Mouse (Mus musculus) hindbrain, embryonic 15.5 days (tissue): ENCODE measurements at regions not wholly inside any gene's neighbourhood (a gene's known extent, or its start where the extent isn't known, plus 50 kb on each side); places are given as distances from the start of the nearest gene placed in this dataset.

ENCODE experiments used
- ATAC-seq: fragments of 200-750 bp; cut with Nextera tagmentation; 2 replicates; pipeline ENCODE4 v1.8.0; 2017; ENCODE audit warnings: low read depth, moderate number of reproducible peaks, moderate TSS enrichment; ENCODE audit not compliant: low FRiP score
- H3K27ac ChIP-seq: fragments of 300-500 bp; sonication (generic); replicated peaks from 2 replicates; pipeline ENCODE4 v1.5.1; 2015; ENCODE audit warnings: mild to moderate bottlenecking, inconsistent platforms
- H3K27me3 ChIP-seq: fragments of 300-500 bp; sonication (generic); 2 replicates; pipeline ENCODE4 v1.6.1; 2015; ENCODE audit warnings: control low read depth, inconsistent platforms
- H3K36me3 ChIP-seq: fragments of 300-500 bp; sonication (generic); 2 replicates; pipeline ENCODE4 v1.6.1; 2015; ENCODE audit warnings: control low read depth, inconsistent platforms
- H3K4me1 ChIP-seq: fragments of 300-500 bp; sonication (generic); replicated peaks from 2 replicates; pipeline ENCODE4 v1.6.1; 2015; ENCODE audit warnings: control low read depth, inconsistent platforms
- H3K4me2 ChIP-seq: fragments of 300-500 bp; sonication (generic); 2 replicates; pipeline ENCODE4 v1.6.1; 2015; ENCODE audit warnings: moderate library complexity, mild to moderate bottlenecking, inconsistent platforms
- H3K4me3 ChIP-seq: fragments of 300-500 bp; sonication (generic); 2 replicates; pipeline ENCODE4 v1.5.1; 2015; ENCODE audit warnings: mild to moderate bottlenecking, inconsistent platforms
- H3K9ac ChIP-seq: fragments of 300-500 bp; sonication (generic); 2 replicates; pipeline ENCODE4 v1.6.1; 2015; ENCODE audit warnings: inconsistent platforms
- H3K9me3 ChIP-seq: fragments of 300-500 bp; sonication (generic); 2 replicates; pipeline ENCODE4 v1.6.1; 2016; ENCODE audit warnings: control low read depth, inconsistent platforms
- WGBS: fragments of 180-500 bp; shearing (Covaris S2); methylation state at CpG from one replicate; pipeline ENCODE4 v1.1.7; 2015; 5-methylcytosine and 5-hydroxymethylcytosine counted together

DNA sequence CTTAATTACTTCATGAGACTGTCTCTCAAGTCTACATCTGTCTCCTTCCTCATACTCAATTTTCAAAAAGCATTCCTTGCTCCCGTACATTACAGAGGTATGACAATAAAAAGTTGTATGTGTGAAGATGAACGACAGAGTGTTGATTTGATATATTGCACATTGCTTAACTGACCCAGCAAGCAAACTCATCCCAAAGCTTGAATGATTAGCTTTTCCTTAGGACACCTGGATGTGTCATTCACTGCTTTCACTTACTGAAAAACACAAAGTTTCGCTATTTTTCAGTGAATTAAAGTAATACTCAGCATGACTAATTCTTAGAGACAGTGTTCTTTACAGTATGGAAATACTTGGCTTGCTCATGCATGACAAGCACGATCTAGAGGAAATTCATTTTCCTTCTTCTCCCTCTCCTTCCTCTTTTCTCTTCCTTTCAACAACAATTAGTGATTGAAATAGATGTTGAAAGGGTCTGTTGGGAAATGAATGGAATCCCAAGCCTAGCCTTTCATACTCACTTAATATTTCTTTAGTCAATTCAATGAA, 159.5 kb upstream of the Prkcq start:
- Histone ChIP-seq H3K4me3 (no peak overlapping the region), H3K4me2 (no peak overlapping the region), H3K9ac (no peak overlapping the region), H3K27me3 (no peaks in the 10 kb centered on the region), H3K4me1 (peaks cover 11% of the 10 kb centered on the region), H3K9me3 (no peaks in the 10 kb centered on the region), H3K27ac (no peak overlapping the region), H3K36me3 (no peaks in the 10 kb centered on the region)
- WGBS: 72% methylated on average over 4 of the region's 4 CpGs
- no peak for ATAC-seq

DNA sequence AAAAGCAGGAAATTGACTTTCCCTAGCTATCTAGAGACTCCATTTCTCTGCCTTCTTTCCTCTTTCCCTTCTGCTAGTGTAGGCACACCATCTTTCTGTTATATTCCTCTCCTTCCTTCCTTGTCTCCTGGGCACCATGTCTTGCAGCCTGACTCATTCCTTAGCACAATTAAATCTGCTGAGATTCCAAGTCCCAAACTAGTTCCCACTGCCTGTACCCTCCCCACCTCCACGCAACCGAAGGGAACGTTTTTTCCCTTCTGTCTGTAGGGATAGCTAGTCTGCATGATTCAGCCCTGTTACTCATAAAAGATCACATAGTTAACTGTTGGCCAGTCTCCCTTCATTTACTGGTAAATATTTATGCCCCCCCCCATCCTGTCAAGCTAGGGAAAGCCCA, 158.8 kb upstream of the Prkcq start:
- ATAC-seq: no peak
- Histone ChIP-seq H3K4me2 (no peak overlapping the region), H3K4me1 (peaks cover 11% of the 10 kb centered on the region), H3K4me3 (no peak overlapping the region), H3K9ac (no peak overlapping the region), H3K27ac (no peak overlapping the region), H3K9me3 (no peaks in the 10 kb centered on the region), H3K36me3 (no peaks in the 10 kb centered on the region), H3K27me3 (no peaks in the 10 kb centered on the region)
- 94% methylated on average over 3 of the region's 3 CpGs for WGBS

DNA sequence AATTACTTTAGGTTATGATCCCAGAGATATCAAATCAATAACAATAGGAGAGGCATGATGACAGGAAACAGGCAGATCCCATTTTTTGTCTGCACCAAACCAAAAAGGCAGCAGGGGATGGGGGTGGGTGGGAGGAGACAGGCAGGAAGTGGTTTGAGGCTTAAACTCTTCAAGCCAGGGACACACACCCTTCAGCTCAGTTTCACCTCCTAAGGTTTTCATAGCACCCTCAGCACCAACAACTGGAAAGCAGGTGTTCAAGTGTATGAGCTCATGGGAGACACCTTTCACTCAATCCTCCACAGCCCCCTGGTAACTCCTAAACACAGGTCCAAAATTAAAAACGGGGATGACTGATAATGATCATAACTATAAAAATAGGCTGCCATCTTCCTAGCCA, 155.5 kb upstream of the Prkcq start:
- Histone ChIP-seq H3K4me3 (no peak overlapping the region), H3K27me3 (no peaks in the 10 kb centered on the region), H3K4me2 (no peak overlapping the region), H3K9ac (no peak overlapping the region), H3K36me3 (no peaks in the 10 kb centered on the region), H3K4me1 (0 out of 2 replicates have a peak, but pooled peaks cover 6% of the 10 kb centered on the region), H3K9me3 (no peaks in the 10 kb centered on the region), H3K27ac (no peak overlapping the region)
- ATAC-seq: no peak
- WGBS: 86% methylated on average over 1 of the region's 1 CpGs

DNA sequence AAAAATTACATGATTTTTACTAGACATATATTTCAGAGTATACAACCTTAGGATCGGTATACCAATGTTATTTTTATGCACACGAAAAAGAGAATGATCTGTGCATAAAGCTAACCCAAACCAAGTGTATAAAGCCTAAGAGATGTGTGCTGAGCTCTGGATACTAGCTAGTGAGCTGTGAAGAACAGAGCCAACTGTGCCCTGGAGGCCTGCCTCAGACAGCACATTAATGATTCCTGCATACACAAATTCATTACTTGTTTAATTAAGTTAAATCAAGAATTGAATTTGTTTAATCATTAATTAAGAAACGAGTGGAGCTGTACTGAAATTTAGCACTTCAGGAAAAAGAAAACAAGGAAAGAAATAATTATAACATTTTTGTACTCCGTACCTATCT, 139.0 kb upstream of the Prkcq start:
- WGBS: 79% methylated on average over 4 of the region's 4 CpGs
- H3K36me3 ChIP-seq: no peaks in the 10 kb centered on the region
- no peaks in the 10 kb centered on the region for H3K9me3 ChIP-seq
- H3K4me3 ChIP-seq: no peak overlapping the region
- H3K27ac ChIP-seq: no peak overlapping the region
- H3K9ac ChIP-seq: no peak overlapping the region
- H3K27me3 ChIP-seq: 0 out of 2 replicates have a peak, but pooled peaks cover 2% of the 10 kb centered on the region
- H3K4me1 ChIP-seq: peaks cover 10% of the 10 kb centered on the region; the same call in 1 of the 2 replicates
- no peak overlapping the region for H3K4me2 ChIP-seq
- no peak for ATAC-seq

DNA sequence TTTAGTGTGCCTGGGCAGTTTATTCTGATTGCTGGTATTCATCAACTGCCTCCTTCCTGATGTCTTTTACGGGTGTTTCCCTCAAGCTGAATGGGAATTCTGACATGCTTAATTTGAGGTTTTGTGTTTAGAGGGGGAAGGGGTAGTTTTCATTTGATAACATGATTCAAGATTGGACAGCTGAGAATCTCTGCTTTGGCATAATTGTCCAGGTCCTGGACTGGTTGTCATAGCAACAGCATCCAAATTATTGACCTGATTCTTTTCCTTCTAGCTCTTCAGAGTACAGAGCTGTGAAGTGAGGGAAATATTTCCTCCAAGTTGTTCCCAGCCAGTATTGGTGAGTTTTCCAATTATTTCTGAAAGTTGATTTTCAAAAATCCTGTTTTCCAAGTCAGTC, 137.7 kb upstream of the Prkcq start:
- Histone ChIP-seq H3K9me3 (no peaks in the 10 kb centered on the region), H3K9ac (no peak overlapping the region), H3K36me3 (no peaks in the 10 kb centered on the region), H3K4me1 (peaks cover 13% of the 10 kb centered on the region; the same call in 1 of the 2 replicates), H3K4me3 (no peak overlapping the region), H3K4me2 (no peak overlapping the region), H3K27ac (no peak overlapping the region), H3K27me3 (0 out of 2 replicates have a peak, but pooled peaks cover 2% of the 10 kb centered on the region)
- WGBS: 18% methylated on average over 1 of the region's 1 CpGs
- 0 out of 2 replicates have a peak, but pooled peaks have one; percentile 33 for ATAC-seq

DNA sequence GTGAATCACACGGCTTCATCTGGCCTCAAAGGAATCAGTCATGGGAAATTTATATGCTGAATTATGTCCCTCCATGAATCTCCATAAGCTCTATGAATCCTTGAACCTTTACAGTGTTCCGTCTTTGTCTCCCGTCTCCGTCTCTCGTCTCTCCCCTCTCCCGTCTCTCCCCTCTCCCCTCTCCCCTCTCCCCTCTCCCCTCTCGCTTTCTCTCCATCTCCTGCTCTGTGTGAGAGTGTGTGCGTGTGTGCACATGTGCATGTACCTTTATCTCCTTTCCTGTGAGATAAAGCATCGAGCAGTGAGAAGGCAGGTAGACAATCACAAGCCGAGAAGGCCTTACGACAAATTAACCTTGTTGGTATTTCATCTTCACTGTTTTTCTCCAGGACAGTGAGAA, 134.6 kb upstream of the Prkcq start:
- peaks cover 13% of the 10 kb centered on the region; the same call in 1 of the 2 replicates for H3K4me1 ChIP-seq

DNA sequence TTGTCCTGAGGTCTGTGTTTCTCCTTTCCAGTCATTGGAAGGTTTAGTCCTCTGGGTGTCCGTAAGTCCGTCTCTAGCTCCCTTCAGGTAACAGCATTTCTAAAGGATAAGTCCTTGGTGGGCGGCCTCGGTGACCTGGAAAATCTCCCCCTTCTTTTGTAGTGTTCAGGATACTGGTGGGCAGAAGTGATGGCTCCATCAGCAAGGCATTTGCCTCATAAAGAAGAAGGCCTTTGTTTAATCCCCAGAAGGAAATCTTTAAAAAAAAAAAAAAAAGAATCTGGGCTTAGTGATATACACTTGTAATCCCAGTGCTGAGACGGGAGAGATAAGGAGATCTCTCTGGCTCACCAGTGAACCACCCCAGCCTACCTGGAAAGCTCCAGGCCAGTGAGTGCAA, 133.5 kb upstream of the Prkcq start:
- H3K27me3 ChIP-seq: no peaks in the 10 kb centered on the region
- 86% methylated on average over 5 of the region's 5 CpGs for WGBS

More for the DNA sequence above, 134.6 kb upstream of the Prkcq start:
- WGBS: 37% methylated on average over 10 of the region's 11 CpGs
- H3K9me3 ChIP-seq: no peaks in the 10 kb centered on the region
- H3K9ac ChIP-seq: no peak overlapping the region
- H3K27ac ChIP-seq: no peak overlapping the region
- no peak overlapping the region for H3K4me3 ChIP-seq
- peak; percentile 35; the same call in 1 of the 2 replicates for ATAC-seq
- H3K4me2 ChIP-seq: peak overlapping the region; percentile 9; the same call in 1 of the 2 replicates
- no peaks in the 10 kb centered on the region for H3K36me3 ChIP-seq
- H3K27me3 ChIP-seq: no peaks in the 10 kb centered on the region

DNA sequence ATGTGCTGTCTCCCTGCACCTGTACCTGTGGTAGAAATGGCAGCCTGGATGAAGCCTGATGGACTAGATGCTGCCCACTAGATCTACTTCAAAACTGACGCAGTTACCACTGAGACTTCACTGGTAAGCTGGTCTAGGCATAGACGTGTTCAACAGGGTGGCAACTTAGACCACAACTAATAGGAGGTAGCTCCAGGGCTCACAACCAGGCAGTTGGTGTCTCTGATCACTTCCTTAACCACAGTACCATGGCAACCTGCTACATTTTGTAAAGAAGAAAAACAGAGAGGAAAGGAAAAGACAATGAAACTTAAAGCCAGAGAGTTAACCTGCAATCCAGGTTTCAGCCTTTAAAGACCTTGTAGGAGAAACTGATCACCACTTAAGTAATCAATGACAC, 131.9 kb upstream of the Prkcq start:
- no peaks in the 10 kb centered on the region for H3K9me3 ChIP-seq
- no peaks in the 10 kb centered on the region for H3K27me3 ChIP-seq
- ATAC-seq: no peak
- H3K4me2 ChIP-seq: no peak overlapping the region
- no peak overlapping the region for H3K9ac ChIP-seq
- no peak overlapping the region for H3K27ac ChIP-seq
- no peak overlapping the region for H3K4me3 ChIP-seq
- 84% methylated on average over 2 of the region's 2 CpGs for WGBS
- H3K36me3 ChIP-seq: no peaks in the 10 kb centered on the region
- H3K4me1 ChIP-seq: 0 out of 2 replicates have a peak, but pooled peaks cover 8% of the 10 kb centered on the region

More for the DNA sequence above, 133.5 kb upstream of the Prkcq start:
- Histone ChIP-seq H3K9ac (no peak overlapping the region), H3K27ac (no peak overlapping the region), H3K4me3 (no peak overlapping the region), H3K4me2 (no peak overlapping the region), H3K36me3 (no peaks in the 10 kb centered on the region), H3K9me3 (no peaks in the 10 kb centered on the region), H3K4me1 (peaks cover 13% of the 10 kb centered on the region; the same call in 1 of the 2 replicates)
- ATAC-seq: no peak

DNA sequence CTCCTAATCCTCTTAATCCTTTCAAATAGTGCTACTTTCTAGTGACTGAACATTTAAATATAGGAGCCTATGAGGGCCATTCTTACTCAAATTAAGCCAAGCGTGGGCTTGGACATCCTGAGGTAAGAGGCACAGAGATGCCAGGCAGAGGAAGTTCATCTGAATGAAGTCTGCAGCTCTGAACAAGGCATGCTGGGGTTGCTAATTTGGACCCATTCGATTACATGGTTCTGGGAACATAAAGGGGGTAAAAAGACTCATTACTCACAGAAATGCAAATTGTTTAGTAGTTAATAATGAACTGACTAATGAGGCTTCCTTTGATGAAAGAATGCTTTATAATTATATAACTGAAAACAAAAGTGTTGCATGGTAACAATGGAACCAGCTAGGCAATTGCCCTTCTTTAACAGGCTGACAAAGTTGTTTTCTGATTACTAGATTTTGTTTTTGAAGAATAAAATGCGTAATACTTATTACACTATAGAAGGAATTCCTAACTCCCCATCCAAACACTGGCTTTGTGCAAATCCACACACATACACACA, 127.1 kb upstream of the Prkcq start:
- WGBS: 66% methylated on average over 3 of the region's 3 CpGs
- Histone ChIP-seq H3K4me3 (no peak overlapping the region), H3K4me1 (no peaks in the 10 kb centered on the region), H3K9ac (no peak overlapping the region), H3K9me3 (no peaks in the 10 kb centered on the region), H3K27me3 (no peaks in the 10 kb centered on the region), H3K27ac (no peak overlapping the region), H3K36me3 (no peaks in the 10 kb centered on the region), H3K4me2 (no peak overlapping the region)
- ATAC-seq: no peak

DNA sequence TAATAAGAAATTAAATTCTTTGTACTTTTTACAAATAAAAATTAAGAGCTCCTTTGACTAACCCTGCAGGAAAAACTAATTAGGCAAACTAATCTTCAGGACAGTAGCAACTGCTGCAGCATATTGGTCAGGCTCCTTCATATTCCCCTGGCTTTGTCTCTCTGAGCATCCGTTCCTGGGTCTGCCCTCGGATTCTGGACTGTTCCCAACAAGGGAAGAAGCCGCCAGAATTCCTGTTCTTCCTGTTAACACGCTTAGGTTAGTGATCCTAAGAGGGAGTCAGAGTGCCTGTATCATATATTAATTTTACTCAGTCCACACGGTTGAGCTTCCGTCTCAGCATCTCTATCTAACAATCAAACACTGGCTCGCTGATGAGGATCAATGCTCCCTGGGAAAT, 120.3 kb upstream of the Prkcq start:
- Histone ChIP-seq H3K4me3 (no peak overlapping the region), H3K4me1 (no peaks in the 10 kb centered on the region), H3K9me3 (no peaks in the 10 kb centered on the region), H3K27ac (no peak overlapping the region), H3K9ac (no peak overlapping the region), H3K36me3 (no peaks in the 10 kb centered on the region), H3K4me2 (no peak overlapping the region), H3K27me3 (no peaks in the 10 kb centered on the region)
- ATAC-seq: no peak
- 82% methylated on average over 7 of the region's 7 CpGs for WGBS

DNA sequence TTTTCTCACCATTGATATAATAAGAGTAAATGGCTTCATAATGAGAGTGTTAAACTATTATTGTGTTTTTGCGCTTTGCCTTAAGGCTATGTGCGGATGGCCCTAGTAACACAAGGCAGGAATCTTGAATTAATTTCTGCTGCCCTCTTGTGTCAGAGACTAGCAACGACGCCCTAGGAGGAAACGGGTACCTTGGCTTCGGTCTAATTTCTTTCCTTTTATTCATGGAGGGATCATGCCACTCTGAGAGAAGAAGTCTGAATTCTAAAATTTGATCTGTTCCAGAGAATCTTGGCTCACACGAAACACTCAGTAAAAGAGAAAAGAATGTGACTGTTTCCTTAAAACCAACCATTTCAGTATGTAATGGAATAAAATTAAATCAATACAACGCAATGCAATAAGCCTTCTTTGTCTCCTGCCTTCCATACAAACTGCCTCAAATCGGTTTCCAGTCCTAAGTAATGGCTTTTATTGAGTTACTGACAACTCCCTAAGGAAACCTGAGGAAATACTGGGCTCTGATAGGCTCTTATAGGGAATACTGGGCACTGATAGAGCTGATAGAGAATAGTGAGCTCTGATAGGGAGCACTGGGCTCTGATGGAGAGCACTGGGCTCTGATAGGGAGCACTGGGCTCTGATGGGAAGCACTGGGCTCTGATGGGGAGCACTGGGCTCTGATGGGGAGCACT, 112.0 kb upstream of the Prkcq start:
- Histone ChIP-seq H3K36me3 (no peaks in the 10 kb centered on the region), H3K27ac (peak overlapping the region; percentile 61), H3K4me1 (no peaks in the 10 kb centered on the region), H3K9me3 (no peaks in the 10 kb centered on the region), H3K27me3 (no peaks in the 10 kb centered on the region), H3K9ac (no peak overlapping the region), H3K4me2 (peak overlapping the region; percentile 21; the same call in 1 of the 2 replicates), H3K4me3 (no peak overlapping the region)
- WGBS: 14% methylated on average over 9 of the region's 9 CpGs
- peak; percentile 90 for ATAC-seq

DNA sequence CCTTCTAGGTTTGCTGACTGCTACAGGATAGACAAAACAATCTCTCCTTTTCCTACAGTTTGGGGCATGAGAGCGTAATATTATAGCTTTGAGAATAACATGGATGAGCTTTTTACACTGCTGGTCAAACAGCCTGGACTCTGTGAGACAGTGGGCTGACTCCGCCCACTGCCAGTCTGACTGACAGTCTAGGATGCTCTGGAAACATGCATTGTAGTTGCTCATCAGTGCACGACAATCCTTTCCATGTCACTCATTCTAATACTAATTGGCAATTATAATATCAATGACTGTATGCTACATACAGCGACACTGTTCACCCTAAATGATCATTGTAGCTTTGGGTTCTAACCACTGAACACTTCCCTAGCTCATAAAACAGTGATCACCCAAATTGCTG, 104.5 kb upstream of the Prkcq start:
- Histone ChIP-seq H3K4me1 (no peaks in the 10 kb centered on the region), H3K27ac (no peak overlapping the region), H3K36me3 (no peaks in the 10 kb centered on the region), H3K9ac (no peak overlapping the region), H3K9me3 (no peaks in the 10 kb centered on the region), H3K4me3 (no peak overlapping the region), H3K27me3 (no peaks in the 10 kb centered on the region), H3K4me2 (no peak overlapping the region)
- no peak for ATAC-seq
- WGBS: 63% methylated on average over 4 of the region's 4 CpGs
